Mouse (Mus musculus): ENCODE results near the gene Apoa5. TPM values are rescaled to one million over a fixed set of nuclear protein-coding genes. Genes with fewer than 3 reads are reported as not detected.
"Not testable (repeated sequence)": the region's sequence is repeated elsewhere in the genome, so short reads cannot be mapped to it uniquely, and the experiment has no call there.

Gene Apoa5
- polyA plus RNA-seq, 1 experiment = not detected

GRCm38 (mm10) chr9:46261131-46261530, 7.3 kb upstream of the Apoa5 start:
- no peak for DNase-seq (ENCODE audit: low spot score)

GRCm38 (mm10) chr9:46269125-46269524, 692 bp downstream of the Apoa5 start:
- DNase-seq (ENCODE audit: low spot score) = no peak

DNA sequence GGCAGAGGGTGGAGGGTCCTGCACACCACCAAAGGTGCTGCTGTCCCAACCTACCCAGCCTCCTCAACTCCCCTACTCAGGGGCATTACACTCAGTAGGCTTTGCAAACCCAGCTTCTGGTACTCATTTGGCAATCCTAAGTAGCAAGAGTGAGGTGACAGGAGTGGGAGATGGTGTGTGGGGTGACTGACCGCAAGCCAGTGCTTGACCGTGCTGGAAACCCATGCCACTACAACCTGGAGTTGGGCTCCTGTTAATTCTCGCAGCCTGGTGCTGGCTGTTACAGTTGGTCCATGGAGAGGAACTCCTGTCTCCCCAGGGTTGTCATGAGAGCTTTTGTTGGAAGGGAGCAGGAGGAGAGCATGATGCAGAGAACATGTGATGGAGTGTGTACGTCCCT, 2.3 kb downstream of the Apoa5 start:
- DNase-seq (ENCODE audit: low spot score) = no peak

- no peak for DNase-seq (ENCODE audit: low spot score)
Observed at GRCm38 (mm10) chr9:46272070-46272469, 3.6 kb downstream of the Apoa5 start.

DNA sequence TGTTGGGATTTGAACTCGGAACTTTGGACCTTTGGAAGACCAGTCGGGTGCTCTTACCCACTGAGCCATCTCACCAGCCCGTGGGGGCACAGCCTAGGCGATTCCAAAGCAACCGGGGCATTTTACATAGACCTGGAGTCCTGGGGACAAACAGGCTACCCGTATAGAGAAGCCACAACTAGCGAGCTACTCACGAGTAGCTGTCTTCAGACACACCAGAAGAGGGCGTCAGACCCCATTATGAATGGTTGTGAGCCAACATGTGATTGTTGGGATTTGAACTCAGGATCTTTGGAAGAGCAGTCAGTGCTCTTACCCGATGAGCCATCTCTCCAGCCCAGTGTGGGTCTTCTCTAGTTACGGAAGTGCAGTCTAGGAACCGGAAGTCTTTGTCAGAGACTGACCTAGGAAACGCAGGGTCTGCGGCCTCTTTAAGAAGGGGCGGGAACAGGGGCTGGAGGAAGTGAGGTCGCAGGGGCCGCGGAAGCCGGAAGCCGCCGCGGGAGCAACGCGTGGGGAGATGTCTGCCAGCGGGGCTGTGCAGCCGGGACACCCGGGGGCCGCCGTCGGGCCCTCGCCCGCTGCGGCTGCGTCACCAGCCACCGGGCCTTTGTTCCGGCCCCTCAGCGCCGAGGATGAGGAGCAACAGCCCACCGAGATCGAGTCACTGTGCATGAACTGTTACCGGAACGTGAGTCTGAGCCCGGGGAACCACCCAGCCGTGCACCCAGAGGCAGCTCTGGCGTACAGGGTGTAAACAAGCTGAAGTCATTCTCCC, 4.4 kb downstream of the Apoa5 start, which contains the start of gene Zpr1:
Gene Zpr1 (plus strand): TSS at position 388 of the 778 bp plus-strand sequence.
- DNase-seq (ENCODE audit: low spot score) = peak; percentile 78

DNA sequence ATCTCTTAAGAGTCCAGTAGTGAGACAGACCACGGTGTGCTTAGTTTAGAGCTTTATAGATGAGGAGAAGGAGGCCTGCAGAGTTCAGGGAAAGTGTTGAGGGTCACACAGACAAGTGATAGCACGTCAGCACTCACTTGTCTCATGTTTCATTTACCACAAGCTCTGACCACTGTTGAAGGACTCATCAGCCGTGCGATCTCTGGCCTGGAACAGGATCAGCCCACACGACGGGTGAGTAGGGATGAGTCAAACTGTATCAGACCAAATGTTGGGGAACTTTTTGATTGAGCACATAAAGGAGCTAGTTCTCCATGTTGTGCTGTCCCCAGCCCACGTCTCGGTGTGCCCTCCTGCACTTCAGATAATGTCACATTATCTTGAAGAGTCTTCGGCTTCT, 6.1 kb downstream of the Apoa5 start:
- no peak for DNase-seq (ENCODE audit: low spot score)

GRCm38 (mm10) chr9:46282631-46283436, 14.4 kb downstream of the Apoa5 start, which contains the start of gene Bud13:
Gene Bud13, plus strand, starts transcription at chr9:46283008.
- DNase-seq (ENCODE audit: low spot score) = peak; percentile 94

GRCm38 (mm10) chr9:46298381-46298780, 29.9 kb downstream of the Apoa5 start:
- no peak for DNase-seq (ENCODE audit: low spot score)

DNA sequence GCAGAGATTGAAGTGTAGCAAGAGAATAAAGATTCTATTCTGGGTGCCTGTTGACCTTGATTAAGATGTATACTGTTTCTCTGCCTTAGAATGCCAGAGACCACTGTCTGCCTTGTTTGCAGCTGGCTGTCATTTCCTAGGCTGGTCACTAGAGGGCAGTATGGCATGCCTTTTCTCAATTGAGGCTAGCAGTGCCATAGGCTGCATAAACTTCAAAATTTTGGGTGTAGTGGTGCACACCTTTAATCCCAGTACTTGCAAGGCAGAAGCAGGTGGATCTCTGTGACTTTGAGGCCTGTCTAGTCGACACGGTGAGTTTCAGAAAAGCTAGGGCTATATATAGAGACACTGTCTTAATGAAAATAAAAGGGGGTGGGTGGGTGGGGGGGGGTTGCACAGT, 33.7 kb downstream of the Apoa5 start:
- no peak for DNase-seq (ENCODE audit: low spot score)

DNA sequence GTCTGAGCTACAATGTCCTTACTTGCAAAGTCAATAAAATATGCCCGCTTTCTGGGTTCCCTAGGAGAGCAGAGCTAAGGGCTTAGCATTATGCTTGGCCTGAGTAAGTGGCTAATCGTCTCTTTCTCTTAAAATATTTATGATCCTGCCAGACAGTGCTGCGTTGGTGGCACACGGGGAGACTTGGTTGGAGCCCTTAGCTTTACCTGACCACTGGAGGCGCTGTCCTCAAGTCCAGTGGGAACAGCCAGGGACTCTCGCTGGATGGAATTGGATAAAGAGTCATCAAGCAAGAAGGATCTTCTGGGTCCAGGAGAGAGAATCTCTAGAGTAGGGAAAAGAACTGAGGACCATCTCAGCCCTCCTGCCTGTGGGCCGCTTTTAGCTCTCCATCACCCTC, 40.7 kb downstream of the Apoa5 start:
- no peak for DNase-seq (ENCODE audit: low spot score)

- DNase-seq (ENCODE audit: low spot score) = no peak
Observed at GRCm38 (mm10) chr9:46314507-46314906, 46.1 kb downstream of the Apoa5 start.

GRCm38 (mm10) chr9:46314921-46315320, 46.5 kb downstream of the Apoa5 start:
- DNase-seq (ENCODE audit: low spot score) = no peak

- DNase-seq (ENCODE audit: low spot score) = no peak
Observed at GRCm38 (mm10) chr9:46315807-46316365, 47.5 kb downstream of the Apoa5 start.

- DNase-seq (ENCODE audit: low spot score) = no peak
Observed at GRCm38 (mm10) chr9:46316388-46316787, 48.0 kb downstream of the Apoa5 start.

DNA sequence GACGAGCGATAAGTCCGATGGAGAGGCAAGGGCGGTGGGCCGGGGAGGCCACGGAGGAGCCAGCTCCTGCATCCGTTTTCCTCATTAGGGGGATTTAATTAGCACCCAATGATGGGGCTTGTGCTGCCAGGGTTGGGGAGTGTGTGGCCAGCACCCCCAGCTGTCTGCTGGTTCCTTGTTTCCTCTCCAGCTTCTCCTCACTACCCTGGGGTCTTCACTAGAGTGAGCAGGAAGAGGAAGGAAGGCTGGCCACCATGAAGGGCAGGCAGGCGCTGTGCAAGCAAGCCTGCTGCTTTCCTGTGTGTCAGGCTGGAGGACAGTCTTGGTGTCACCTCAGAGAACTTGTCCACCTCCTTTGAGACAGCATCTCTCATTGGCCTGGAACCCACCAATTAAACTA, 48.5 kb downstream of the Apoa5 start:
- DNase-seq (ENCODE audit: low spot score) = no peak

DNA sequence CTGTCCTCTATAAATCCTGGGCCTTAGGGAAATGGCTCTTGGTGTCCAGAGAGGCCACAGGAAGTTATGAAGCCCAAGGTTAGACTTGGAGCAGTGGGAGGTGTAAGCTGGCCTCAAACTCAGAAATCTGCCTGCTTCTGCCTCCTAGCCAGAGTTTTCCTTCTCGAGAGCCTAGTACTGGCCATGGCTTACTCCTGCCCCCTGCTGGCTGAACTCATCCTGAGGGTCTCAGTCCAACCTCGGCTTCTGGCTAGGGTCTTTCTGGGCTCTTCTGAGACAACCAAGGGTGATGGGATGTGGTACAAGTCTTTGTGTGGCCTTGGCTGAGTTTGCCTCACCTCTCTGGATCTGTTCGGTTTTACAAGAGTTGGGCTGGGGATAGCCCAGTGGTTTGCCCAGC, 49.5 kb downstream of the Apoa5 start:
- no peak for DNase-seq (ENCODE audit: low spot score)

GRCm38 (mm10) chr9:46319886-46320285, 51.5 kb downstream of the Apoa5 start, which contains the start of gene 4931429L15Rik:
Gene 4931429L15Rik, minus strand, starts transcription at chr9:46319986.
- DNase-seq (ENCODE audit: low spot score) = not testable (repeated sequence)

DNA sequence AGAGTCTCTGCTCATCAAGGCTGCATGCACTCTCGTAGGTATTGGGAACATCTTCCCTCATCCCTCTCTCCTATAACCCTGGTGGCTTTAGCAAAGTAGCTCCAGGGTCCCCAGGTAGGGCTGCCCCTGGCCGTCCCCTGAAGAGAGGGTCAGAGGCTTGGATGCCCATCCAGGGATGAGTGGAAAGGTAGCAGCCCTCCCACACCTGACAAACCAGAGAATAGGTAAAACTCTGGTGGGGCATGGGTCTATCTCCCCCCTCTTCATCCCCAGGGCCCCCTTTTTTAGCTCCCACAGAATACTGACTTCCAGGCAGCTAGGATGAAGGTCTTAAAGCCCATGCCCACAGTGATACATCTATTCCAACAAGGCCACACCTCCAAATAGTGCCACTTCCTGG, 52.0 kb downstream of the Apoa5 start:
- DNase-seq (ENCODE audit: low spot score) = no peak
